Mouse (Mus musculus) bone marrow, adult 2 months (tissue): ENCODE results near the gene Kcna6.

Experiments used
- CTCF ChIP-seq: fragments of 200-500 bp; IDR thresholded peaks from 2 replicates; pipeline ENCODE4 v1.5.1; 2011; ENCODE audit warnings: low read length, control low read depth; ENCODE audit not compliant: control insufficient read depth, insufficient read depth
- POLR2A ChIP-seq: fragments of 200-500 bp; IDR thresholded peaks from 2 replicates; pipeline ENCODE4 v1.6.1; 2011; ENCODE audit warnings: low read depth, mild to moderate bottlenecking, control low read depth, low read length, borderline replicate concordance; ENCODE audit not compliant: control insufficient read depth

- TF ChIP-seq CTCF (no peak), POLR2A (no peak)
Measured at GRCm38 (mm10) chr6:126788863-126789262, 48.4 kb upstream of the Kcna6 start.
